Mouse (Mus musculus) heart, postnatal 0 days (tissue): ENCODE measurements at regions not wholly inside any gene's neighbourhood (a gene's known extent, or its start where the extent isn't known, plus 50 kb on each side); places are given as distances from the start of the nearest gene placed in this dataset.
A peak's percentile ranks its signal among the peaks of the same experiment; 100 is the strongest.

Experiments used
- ATAC-seq: fragments of 200-750 bp; cut with Nextera tagmentation; 2 replicates; pipeline ENCODE4 v1.8.0; 2017; ENCODE audit warnings: low read depth, moderate number of reproducible peaks, moderate library complexity; ENCODE audit not compliant: insufficient read depth
- DNase-seq: peaks from one replicate; pipeline ENCODE4 v3.0.0-alpha.2; 2016; ENCODE audit warnings: low spot score
- H3K27ac ChIP-seq: fragments of 300-500 bp; sonication (generic); 2 replicates; pipeline ENCODE4 v1.5.1; 2014; ENCODE audit warnings: low read depth, mild to moderate bottlenecking
- H3K27me3 ChIP-seq: fragments of 300-500 bp; sonication (generic); 2 replicates; pipeline ENCODE4 v1.6.1; 2014; ENCODE audit warnings: low read length, mixed read lengths; ENCODE audit not compliant: control insufficient read depth, insufficient read depth
- H3K36me3 ChIP-seq: fragments of 300-500 bp; sonication (generic); replicated peaks from 2 replicates; pipeline ENCODE4 v1.6.1; 2014; ENCODE audit warnings: low read length, mixed read lengths; ENCODE audit not compliant: control insufficient read depth, insufficient read depth
- H3K4me1 ChIP-seq: fragments of 300-500 bp; sonication (generic); 2 replicates; pipeline ENCODE4 v1.6.1; 2014; ENCODE audit warnings: antibody characterized with exemption; ENCODE audit not compliant: control insufficient read depth, insufficient read depth
- H3K4me2 ChIP-seq: fragments of 300-500 bp; sonication (generic); 2 replicates; pipeline ENCODE4 v1.6.1; 2014; ENCODE audit warnings: low read depth, mild to moderate bottlenecking, low read length, moderate library complexity
- H3K4me3 ChIP-seq: fragments of 300-500 bp; sonication (generic); 2 replicates; pipeline ENCODE4 v1.5.1; 2014; ENCODE audit warnings: low read depth, low read length
- H3K9ac ChIP-seq: fragments of 300-500 bp; sonication (generic); replicated peaks from 2 replicates; pipeline ENCODE4 v1.6.1; 2014; ENCODE audit warnings: low read depth, low read length, mixed read lengths
- H3K9me3 ChIP-seq: fragments of 300-500 bp; sonication (generic); replicated peaks from 2 replicates; pipeline ENCODE4 v1.6.1; 2016; ENCODE audit warnings: low read length; ENCODE audit not compliant: control insufficient read depth
- CTCF ChIP-seq: IDR thresholded peaks from 2 replicates; pipeline ENCODE4 v1.5.1; 2016; ENCODE audit warnings: antibody characterized with exemption, control low read depth, low read depth
- EP300 ChIP-seq: IDR thresholded peaks from 2 replicates; pipeline ENCODE4 v1.6.1; 2016; ENCODE audit warnings: antibody characterized with exemption, low read depth
- WGBS: fragments of 180-500 bp; shearing (Covaris S2); extraction: QIAGEN DNeasy Blood & Tissue Kit; methylation state at CpG from one replicate; pipeline ENCODE4 v1.1.7; 2014; 5-methylcytosine and 5-hydroxymethylcytosine counted together

DNA sequence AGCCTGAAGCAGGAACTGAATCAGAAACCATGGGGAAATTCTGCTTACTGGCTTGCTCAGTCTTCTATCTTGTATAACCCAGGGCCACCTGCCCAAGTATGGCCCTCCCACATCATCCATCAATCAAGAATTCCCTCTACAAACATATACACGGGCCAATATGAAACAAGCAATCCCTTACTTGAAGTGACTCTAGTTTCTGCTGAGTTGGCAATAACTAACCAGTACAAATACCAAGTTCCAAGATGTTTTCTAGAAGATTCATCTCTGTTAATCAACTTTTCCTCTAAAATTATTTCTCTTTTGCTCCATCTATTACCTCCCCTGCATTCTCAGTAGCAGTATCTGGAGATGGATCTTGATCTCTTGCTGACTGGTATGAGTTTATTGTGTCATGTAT is 274.4 kb upstream of the G2e3 start:
- TF ChIP-seq EP300 (no peak), CTCF (no peak)
- no peak for ATAC-seq
- Histone ChIP-seq H3K4me1 (no peaks in the 10 kb centered on the region), H3K27me3 (no peaks in the 10 kb centered on the region), H3K9me3 (no peaks in the 10 kb centered on the region), H3K27ac (no peak overlapping the region), H3K9ac (no peak overlapping the region), H3K4me2 (no peak overlapping the region), H3K36me3 (no peaks in the 10 kb centered on the region), H3K4me3 (no peak overlapping the region)
- WGBS = 68% methylated on average over 1 of the region's 1 CpGs
- no peak for DNase-seq

DNA sequence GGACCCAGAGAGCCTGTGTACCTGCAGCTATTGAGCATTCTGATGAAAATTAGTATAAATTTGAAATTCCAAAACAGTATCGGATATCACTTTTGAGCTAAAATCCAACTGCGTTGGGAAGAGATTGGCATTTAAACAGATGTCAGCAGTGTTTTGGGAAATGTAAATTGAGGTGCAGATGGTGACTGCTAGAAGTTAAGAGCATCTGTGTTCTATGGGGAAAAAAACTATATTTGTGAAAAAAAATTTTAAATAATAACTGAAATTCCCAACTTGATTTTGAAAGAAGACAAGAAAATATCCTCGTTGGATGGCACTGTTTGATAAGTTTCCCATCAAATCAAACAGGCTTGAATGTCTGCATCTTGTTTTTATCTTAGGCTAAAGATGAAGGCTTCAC is 286.9 kb upstream of the G2e3 start:
- H3K27me3 ChIP-seq = no peaks in the 10 kb centered on the region
- DNase-seq (no peak), ATAC-seq (no peak)
- no peak overlapping the region for H3K4me2 ChIP-seq
- TF ChIP-seq EP300 (no peak), CTCF (no peak)
- no peak overlapping the region for H3K9ac ChIP-seq
- WGBS = 80% methylated on average over 3 of the region's 3 CpGs
- no peaks in the 10 kb centered on the region for H3K9me3 ChIP-seq
- no peaks in the 10 kb centered on the region for H3K36me3 ChIP-seq
- H3K4me1 ChIP-seq = no peaks in the 10 kb centered on the region
- H3K27ac ChIP-seq = no peak overlapping the region
- H3K4me3 ChIP-seq = no peak overlapping the region

DNA sequence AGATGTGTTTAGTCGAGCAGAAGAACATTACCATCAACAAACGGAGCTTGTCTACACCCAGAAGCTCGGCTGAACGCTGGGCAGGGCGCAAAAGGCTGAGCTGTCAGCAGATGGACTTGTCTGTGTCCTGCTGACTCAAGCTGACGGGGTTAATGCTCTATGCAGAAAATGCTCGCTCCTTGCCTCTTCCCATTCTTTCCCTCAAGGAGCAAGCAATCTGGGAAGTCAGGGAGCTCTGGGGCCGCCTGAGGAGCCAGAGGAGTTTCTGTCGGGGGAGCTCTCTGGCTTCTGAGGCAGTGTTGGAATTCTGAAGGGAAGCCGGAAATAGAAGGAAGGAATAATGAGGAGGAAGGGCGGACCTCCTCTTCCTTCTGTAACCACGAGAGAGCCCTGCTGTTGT is 289.3 kb upstream of the G2e3 start:
- TF ChIP-seq EP300 = no peak
- H3K4me2 ChIP-seq = peak overlapping the region; percentile 67
- peak overlapping the region; percentile 49; the same call in 1 of the 2 replicates for H3K27ac ChIP-seq
- DNase-seq = peak; percentile 7
- H3K4me1 ChIP-seq = no peaks in the 10 kb centered on the region
- H3K27me3 ChIP-seq = no peaks in the 10 kb centered on the region
- H3K9ac ChIP-seq = peak overlapping the region; percentile 24
- no peaks in the 10 kb centered on the region for H3K36me3 ChIP-seq
- 6% methylated on average over 12 of the region's 12 CpGs for WGBS
- peak; percentile 55 for ATAC-seq
- H3K9me3 ChIP-seq = no peaks in the 10 kb centered on the region
- H3K4me3 ChIP-seq = peak overlapping the region; percentile 34

DNA sequence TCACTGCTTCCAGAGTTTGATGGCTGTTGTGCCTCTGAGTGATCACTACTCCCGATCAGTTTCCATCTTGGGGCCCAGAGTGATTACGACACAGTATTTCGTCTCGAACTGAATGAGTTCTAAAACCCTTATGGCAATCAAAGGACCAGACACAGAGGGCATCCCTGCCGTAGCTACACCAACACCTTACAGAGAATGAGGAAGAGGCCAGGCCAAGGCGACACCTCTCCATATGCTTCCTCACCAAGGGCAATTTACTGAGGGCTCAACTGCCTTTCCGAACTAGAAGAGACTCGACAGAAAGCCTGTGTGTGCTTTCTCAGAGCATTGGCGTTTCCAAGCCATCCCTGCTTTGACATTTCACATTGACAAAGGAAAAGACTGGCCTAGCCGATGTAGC is 289.8 kb upstream of the G2e3 start:
- H3K4me2 ChIP-seq = peak overlapping the region; percentile 67
- 51% methylated on average over 10 of the region's 10 CpGs for WGBS
- H3K9me3 ChIP-seq = no peaks in the 10 kb centered on the region
- H3K4me3 ChIP-seq = peak overlapping the region; percentile 34; the same call in 1 of the 2 replicates
- DNase-seq (no peak), ATAC-seq (no peak)
- H3K27ac ChIP-seq = peak overlapping the region; percentile 49; the same call in 1 of the 2 replicates
- no peaks in the 10 kb centered on the region for H3K36me3 ChIP-seq
- H3K27me3 ChIP-seq = no peaks in the 10 kb centered on the region
- TF ChIP-seq CTCF (no peak), EP300 (no peak)
- H3K9ac ChIP-seq = peak overlapping the region; percentile 24; the same call in 1 of the 2 replicates
- H3K4me1 ChIP-seq = no peaks in the 10 kb centered on the region

DNA sequence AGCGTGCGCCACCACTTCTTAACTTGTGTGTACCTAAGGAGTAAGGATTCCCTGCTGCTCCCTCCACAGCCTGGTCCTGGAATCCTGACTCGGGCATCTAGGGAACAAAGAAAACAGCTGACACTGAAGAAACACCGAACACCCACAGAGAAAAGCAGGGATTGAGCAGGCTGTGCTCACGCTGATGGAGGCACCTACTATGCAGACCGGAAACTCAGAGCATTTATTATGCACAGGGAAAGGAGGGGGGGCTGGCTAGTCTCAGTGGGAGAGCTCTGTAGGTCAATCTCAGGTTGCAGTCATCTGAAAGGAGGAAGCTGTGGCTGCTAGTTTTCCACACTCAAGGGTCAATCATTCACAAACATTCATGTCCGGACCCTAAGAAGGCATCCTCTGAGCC is 300.7 kb upstream of the G2e3 start:
- WGBS = 74% methylated on average over 7 of the region's 7 CpGs
- H3K27ac ChIP-seq = no peak overlapping the region
- no peaks in the 10 kb centered on the region for H3K9me3 ChIP-seq
- no peak overlapping the region for H3K9ac ChIP-seq
- TF ChIP-seq CTCF (no peak), EP300 (no peak)
- H3K4me1 ChIP-seq = no peaks in the 10 kb centered on the region; the same call in 1 of the 2 replicates
- no peaks in the 10 kb centered on the region for H3K36me3 ChIP-seq
- H3K4me3 ChIP-seq = no peak overlapping the region
- DNase-seq (no peak), ATAC-seq (no peak)
- no peak overlapping the region for H3K4me2 ChIP-seq
- H3K27me3 ChIP-seq = no peaks in the 10 kb centered on the region

DNA sequence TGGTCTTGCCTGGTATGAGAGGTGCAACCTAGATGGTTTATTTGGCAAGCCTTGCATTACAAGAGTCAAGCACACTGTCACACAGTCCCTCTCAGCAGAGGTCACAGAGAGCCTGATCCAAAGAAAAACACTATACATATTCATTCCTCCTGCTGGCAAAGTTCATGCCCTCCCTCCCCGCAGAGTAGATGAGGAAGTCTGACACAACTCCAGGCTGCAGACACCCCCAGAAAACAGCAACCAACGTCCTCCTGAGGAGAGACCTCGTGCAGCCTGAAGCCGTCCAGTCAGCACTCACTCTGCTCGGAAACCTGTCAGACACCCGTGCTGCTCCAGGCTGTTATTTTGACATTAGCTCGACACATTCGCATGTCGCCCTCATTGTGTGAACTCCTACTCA is 302.4 kb upstream of the G2e3 start:
- WGBS = 16% methylated on average over 9 of the region's 9 CpGs
- TF ChIP-seq EP300 (no peak), CTCF (no peak)
- H3K9ac ChIP-seq = no peak overlapping the region

More for the DNA sequence above, 302.4 kb upstream of the G2e3 start:
- Histone ChIP-seq H3K36me3 (no peaks in the 10 kb centered on the region), H3K4me2 (no peak overlapping the region), H3K9me3 (no peaks in the 10 kb centered on the region), H3K4me1 (no peaks in the 10 kb centered on the region; the same call in 1 of the 2 replicates), H3K4me3 (no peak overlapping the region), H3K27me3 (no peaks in the 10 kb centered on the region), H3K27ac (no peak overlapping the region)
- no peak for ATAC-seq
- DNase-seq = peak; percentile 16
